Mouse (Mus musculus) E14TG2a.4 (cell line): ENCODE data around the gene Polm.

ENCODE experiments used
- H3K27me3 ChIP-seq: 2 replicates; pipeline ENCODE4 v1.6.1; 2014; ENCODE audit warnings: low read length, control low read depth; ENCODE audit not compliant: insufficient read depth
- H3K36me3 ChIP-seq: 2 replicates; pipeline ENCODE4 v1.6.1; 2014; ENCODE audit warnings: low read length, control low read depth; ENCODE audit not compliant: insufficient read depth
- H3K4me1 ChIP-seq: replicated peaks from 2 replicates; pipeline ENCODE4 v1.6.1; 2014; ENCODE audit warnings: low read depth, low read length, control low read depth
- H3K4me3 ChIP-seq: replicated peaks from 2 replicates; pipeline ENCODE4 v1.5.1; 2014; ENCODE audit warnings: mild to moderate bottlenecking, low read length
- H3K9me3 ChIP-seq: 2 replicates; pipeline ENCODE4 v1.6.1; 2014; ENCODE audit warnings: low read length, control low read depth
- CTCF ChIP-seq: conservative IDR thresholded peaks from 2 replicates; pipeline ENCODE4 v1.5.1; 2014; ENCODE audit warnings: low read length
- NANOG ChIP-seq: IDR thresholded peaks from 2 replicates; pipeline ENCODE4 v1.6.1; 2014; ENCODE audit warnings: borderline replicate concordance, low read length, mixed read lengths
- POU5F1 ChIP-seq: IDR thresholded peaks from 2 replicates; pipeline ENCODE4 v1.6.1; 2014; ENCODE audit warnings: low read length, borderline replicate concordance

Polm gene

DNA sequence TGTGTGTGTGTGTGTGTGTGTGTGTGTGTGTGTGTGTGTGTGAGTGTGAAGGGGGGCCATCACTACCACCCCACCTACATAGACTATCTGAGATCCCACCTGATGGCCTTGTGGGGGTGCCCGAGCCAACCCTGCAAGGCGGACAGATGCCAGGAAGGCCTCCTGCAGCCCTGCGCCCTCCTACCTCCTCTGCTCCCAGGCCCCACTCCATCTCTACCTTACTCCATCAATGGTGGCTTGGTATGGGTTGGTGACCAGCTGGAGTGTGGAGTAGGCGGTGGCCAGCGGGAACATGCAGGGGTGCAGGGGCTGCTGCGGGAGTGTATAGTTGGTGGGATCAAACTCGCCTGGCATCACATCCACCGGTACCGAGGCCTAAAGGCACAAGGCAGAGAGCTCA, 35.4 kb upstream of the Polm start:
- Histone ChIP-seq H3K36me3 (peaks cover 88% of the 10 kb centered on the region), H3K27me3 (no peaks in the 10 kb centered on the region), H3K9me3 (no peaks in the 10 kb centered on the region), H3K4me1 (peaks cover 68% of the 10 kb centered on the region), H3K4me3 (peak overlapping the region; percentile 32; the same call in 1 of the 2 replicates)
- TF ChIP-seq CTCF (no peak), NANOG (no peak), POU5F1 (no peak)

DNA sequence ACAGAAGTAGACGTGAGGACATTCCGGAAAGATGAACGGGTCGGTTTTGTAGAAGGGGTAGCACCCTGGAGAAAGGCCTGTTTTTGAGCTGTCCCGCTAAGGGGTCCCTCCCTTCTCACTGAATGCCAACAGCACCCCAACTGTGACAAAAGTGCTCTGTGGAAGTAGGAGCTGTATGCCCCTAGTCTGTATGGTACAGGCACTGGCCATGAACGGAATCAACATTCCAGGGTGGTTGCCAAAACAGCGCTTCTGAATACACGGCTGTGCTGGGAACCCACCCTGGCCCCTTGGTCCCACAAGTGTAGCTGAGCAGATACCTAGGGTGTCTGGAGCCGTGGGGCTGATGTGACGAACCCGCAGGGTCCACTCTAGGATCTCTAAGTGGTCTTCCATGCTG, 34.9 kb upstream of the Polm start:
- H3K9me3 ChIP-seq: no peaks in the 10 kb centered on the region
- H3K27me3 ChIP-seq: no peaks in the 10 kb centered on the region
- TF ChIP-seq NANOG: no peak
- TF ChIP-seq POU5F1: no peak
- TF ChIP-seq CTCF: no peak
- H3K4me1 ChIP-seq: peaks cover 68% of the 10 kb centered on the region
- no peak overlapping the region for H3K4me3 ChIP-seq
- H3K36me3 ChIP-seq: peaks cover 92% of the 10 kb centered on the region

DNA sequence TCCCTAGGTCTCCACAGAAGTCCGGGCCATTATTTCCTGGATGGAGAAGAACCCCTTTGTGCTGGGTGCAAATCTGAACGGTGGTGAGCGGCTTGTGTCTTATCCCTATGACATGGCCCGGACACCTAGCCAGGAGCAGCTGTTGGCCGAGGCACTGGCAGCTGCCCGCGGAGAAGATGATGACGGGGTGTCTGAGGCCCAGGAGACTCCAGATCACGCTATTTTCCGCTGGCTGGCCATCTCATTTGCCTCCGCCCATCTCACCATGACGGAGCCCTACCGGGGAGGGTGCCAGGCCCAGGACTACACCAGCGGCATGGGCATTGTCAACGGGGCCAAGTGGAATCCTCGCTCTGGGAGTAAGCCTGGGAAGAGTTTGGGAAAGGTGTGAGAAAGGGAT, 32.3 kb upstream of the Polm start:
- no peak overlapping the region for H3K4me3 ChIP-seq
- TF ChIP-seq CTCF (no peak), POU5F1 (no peak), NANOG (no peak)
- H3K4me1 ChIP-seq: peaks cover 52% of the 10 kb centered on the region
- H3K9me3 ChIP-seq: no peaks in the 10 kb centered on the region
- peaks cover 81% of the 10 kb centered on the region for H3K36me3 ChIP-seq
- H3K27me3 ChIP-seq: 0 out of 2 replicates have a peak, but pooled peaks cover 6% of the 10 kb centered on the region

DNA sequence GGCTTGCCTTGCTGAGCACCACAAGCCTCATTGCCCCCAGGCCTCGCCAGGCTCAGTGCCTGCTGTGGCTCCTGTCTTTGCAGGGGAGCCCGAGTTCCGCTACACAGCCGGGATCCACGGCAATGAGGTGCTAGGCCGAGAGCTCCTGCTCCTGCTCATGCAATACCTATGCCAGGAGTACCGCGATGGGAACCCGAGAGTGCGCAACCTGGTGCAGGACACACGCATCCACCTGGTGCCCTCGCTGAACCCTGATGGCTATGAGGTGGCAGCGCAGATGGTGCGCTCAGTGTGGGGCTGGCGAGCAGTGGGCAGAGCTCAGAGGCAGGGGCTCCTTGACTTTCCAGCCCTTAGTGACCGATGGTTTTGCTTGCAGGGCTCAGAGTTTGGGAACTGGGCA, 31.5 kb upstream of the Polm start:
- TF ChIP-seq NANOG (no peak), POU5F1 (no peak), CTCF (no peak)

DNA sequence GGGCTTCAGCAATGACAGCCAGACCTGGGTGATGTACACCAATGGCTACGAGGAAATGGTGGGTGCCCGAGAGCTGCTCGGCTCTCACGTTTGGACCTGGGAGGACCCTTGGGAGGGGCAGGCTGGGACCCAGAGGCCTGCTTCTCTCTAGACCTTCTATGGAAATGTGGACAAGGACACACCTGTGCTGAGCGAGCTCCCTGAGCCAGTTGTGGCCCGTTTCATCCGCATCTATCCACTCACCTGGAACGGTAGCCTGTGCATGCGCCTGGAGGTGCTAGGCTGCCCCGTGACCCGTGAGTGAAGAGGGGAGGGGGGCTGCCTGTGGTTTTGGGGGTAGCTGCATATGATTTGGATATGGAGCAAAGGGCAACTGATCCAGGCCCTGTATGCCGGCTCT, 30.5 kb upstream of the Polm start:
- H3K4me1 ChIP-seq: peaks cover 37% of the 10 kb centered on the region
- H3K36me3 ChIP-seq: peaks cover 72% of the 10 kb centered on the region
- TF ChIP-seq NANOG: no peak
- no peak for TF ChIP-seq CTCF
- TF ChIP-seq POU5F1: no peak
- no peaks in the 10 kb centered on the region for H3K9me3 ChIP-seq
- no peak overlapping the region for H3K4me3 ChIP-seq
- peaks cover 22% of the 10 kb centered on the region for H3K27me3 ChIP-seq

More for the DNA sequence above, 31.5 kb upstream of the Polm start:
- no peaks in the 10 kb centered on the region for H3K9me3 ChIP-seq
- H3K4me3 ChIP-seq: peak overlapping the region; percentile 26
- peaks cover 47% of the 10 kb centered on the region for H3K4me1 ChIP-seq
- H3K27me3 ChIP-seq: peaks cover 12% of the 10 kb centered on the region
- H3K36me3 ChIP-seq: peaks cover 81% of the 10 kb centered on the region

DNA sequence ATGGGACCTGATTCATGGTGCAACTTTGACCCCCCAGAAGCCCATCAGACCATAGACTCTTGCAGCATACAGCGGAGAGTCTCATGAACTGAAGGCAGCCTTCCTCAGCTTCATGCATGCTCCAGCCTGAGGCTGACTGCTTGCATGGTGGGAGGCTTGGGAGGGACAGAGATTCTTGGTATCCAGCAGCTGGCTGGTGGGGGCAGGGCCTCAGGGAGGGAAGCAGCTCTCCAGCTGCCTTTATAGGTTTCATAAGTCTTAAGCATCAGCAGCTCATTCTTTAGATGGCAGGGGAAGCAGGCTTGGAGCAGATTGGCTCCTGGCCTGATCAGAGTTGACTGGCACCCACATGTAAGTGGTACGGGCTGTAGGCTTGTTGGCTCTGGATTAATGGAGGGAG, 29.4 kb upstream of the Polm start:
- TF ChIP-seq NANOG: no peak
- TF ChIP-seq CTCF: no peak
- no peak for TF ChIP-seq POU5F1
- peaks cover 60% of the 10 kb centered on the region for H3K36me3 ChIP-seq
- peaks cover 43% of the 10 kb centered on the region for H3K4me1 ChIP-seq
- H3K4me3 ChIP-seq: no peak overlapping the region
- H3K27me3 ChIP-seq: peaks cover 33% of the 10 kb centered on the region
- H3K9me3 ChIP-seq: no peaks in the 10 kb centered on the region

DNA sequence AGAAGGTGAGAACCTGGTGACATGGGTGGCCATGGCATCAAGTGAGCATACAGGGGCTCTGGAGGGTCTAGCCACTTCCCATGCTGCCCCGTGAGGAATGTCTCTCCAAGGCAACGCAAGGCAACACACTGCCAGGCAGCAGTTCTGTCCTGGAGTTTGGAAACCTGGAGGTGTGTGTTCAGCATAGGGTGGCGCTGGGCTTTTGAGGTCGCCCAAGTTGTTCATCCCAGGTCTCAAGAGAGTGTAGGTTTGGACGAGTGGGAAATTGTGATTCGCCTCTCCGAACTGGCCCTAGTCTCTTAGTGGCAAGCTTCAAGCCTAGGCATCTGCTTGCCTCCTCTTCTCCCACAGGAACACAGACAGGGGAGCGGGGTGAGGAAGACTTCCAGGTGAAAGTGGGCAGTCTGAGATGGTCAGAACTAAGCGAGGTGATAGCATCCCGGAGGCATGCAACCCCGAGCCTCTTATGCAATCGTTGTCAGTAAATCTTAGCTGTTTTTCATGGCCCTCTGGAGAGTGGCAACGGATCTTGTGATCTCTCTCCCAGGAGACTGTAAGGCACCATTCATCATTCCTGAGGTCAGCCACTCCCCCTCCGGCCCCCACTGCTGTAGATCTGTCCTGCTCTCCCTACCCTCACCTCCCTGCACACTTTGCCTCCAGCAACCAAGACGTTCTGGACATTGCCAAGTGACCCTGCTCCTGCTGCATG, 24.7 kb upstream of the Polm start:
- H3K9me3 ChIP-seq: no peaks in the 10 kb centered on the region
- H3K4me3 ChIP-seq: peak overlapping the region; percentile 81
- H3K4me1 ChIP-seq: peaks cover 32% of the 10 kb centered on the region
- peaks cover 65% of the 10 kb centered on the region for H3K27me3 ChIP-seq
- peaks cover 17% of the 10 kb centered on the region for H3K36me3 ChIP-seq
- TF ChIP-seq CTCF: no peak
- no peak for TF ChIP-seq NANOG

DNA sequence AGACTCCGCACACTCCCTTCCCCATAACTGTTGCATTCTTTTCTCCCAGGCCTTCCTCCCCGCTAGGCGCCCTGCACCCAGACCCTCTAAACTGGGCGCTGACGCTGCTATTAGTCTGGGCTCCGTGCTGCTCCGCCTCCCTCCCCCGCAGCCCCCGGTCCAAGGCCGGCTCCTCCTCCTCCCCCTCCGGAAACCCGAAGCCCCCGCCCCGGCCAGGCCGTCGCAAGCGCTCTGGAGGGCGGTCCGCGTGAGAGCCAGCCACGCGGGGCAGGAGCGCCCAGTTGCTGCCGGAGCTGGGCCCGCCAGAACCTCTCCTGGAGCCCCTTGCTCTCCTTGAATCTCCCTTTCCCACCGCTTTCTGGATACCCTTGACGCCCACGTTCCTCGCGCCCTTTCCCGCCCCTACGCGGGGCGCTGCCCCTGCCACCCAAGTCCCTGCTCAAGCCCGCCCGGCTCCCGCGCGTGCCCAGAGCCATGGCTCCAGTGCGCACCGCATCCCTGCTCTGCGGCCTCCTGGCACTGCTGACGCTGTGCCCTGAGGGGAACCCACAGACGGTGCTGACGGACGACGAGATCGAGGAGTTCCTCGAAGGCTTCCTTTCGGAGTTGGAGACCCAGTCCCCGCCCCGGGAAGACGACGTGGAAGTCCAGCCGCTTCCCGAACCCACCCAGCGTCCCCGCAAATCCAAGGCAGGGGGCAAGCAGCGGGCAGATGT, 24.0 kb upstream of the Polm start, which contains the start of gene Aebp1:
TSS of gene Aebp1 (plus strand) at position 270 of the 716 bp plus-strand sequence.
- Histone ChIP-seq H3K9me3 (no peaks in the 10 kb centered on the region), H3K4me3 (peak within 1 kb of the TSS; percentile 81), H3K36me3 (peaks cover 17% of the 10 kb centered on the region), H3K4me1 (peaks cover 26% of the 10 kb centered on the region), H3K27me3 (peaks cover 65% of the 10 kb centered on the region)
- TF ChIP-seq CTCF: no peak
- TF ChIP-seq NANOG: no peak
- no peak for TF ChIP-seq POU5F1
